Mouse (Mus musculus) neural tube, embryonic 14.5 days (tissue): ENCODE data around the gene Shld2. TPM values are rescaled to one million over a fixed set of nuclear protein-coding genes. Genes with fewer than 3 reads are reported as not detected.
A peak's percentile ranks its signal among the peaks of the same experiment; 100 is the strongest.

Experiments
- ATAC-seq: fragments of 200-750 bp; cut with Nextera tagmentation; 2 replicates; pipeline ENCODE4 v1.8.0; 2017; ENCODE audit warnings: low read depth, mild to moderate bottlenecking, moderate TSS enrichment, moderate library complexity
- H3K27ac ChIP-seq: fragments of 300-500 bp; sonication (generic); 2 replicates; pipeline ENCODE4 v1.5.1; 2014; ENCODE audit warnings: low read depth, mild to moderate bottlenecking, control low read depth, low read length, moderate library complexity, mixed read lengths
- H3K27me3 ChIP-seq: fragments of 300-500 bp; sonication (generic); 2 replicates; pipeline ENCODE4 v1.6.1; 2014; ENCODE audit warnings: low read length; ENCODE audit not compliant: control insufficient read depth, insufficient read depth
- H3K36me3 ChIP-seq: fragments of 300-500 bp; sonication (generic); 2 replicates; pipeline ENCODE4 v1.6.1; 2014; ENCODE audit warnings: low read length, mixed read lengths; ENCODE audit not compliant: control insufficient read depth, insufficient read depth
- H3K4me1 ChIP-seq: fragments of 300-500 bp; sonication (generic); 2 replicates; pipeline ENCODE4 v1.6.1; 2014; ENCODE audit warnings: low read length; ENCODE audit not compliant: control insufficient read depth, insufficient read depth
- H3K4me2 ChIP-seq: fragments of 300-500 bp; sonication (generic); 2 replicates; pipeline ENCODE4 v1.6.1; 2014; ENCODE audit warnings: mild to moderate bottlenecking, low read depth, low read length, control low read depth
- H3K4me3 ChIP-seq: fragments of 300-500 bp; sonication (generic); 2 replicates; pipeline ENCODE4 v1.5.1; 2014; ENCODE audit warnings: low read depth, low read length, control low read depth, mixed read lengths
- H3K9ac ChIP-seq: fragments of 300-500 bp; sonication (generic); replicated peaks from 2 replicates; pipeline ENCODE4 v1.6.1; 2014; ENCODE audit warnings: low read depth, mild to moderate bottlenecking, control low read depth, low read length, mixed read lengths
- H3K9me3 ChIP-seq: fragments of 300-500 bp; sonication (generic); 2 replicates; pipeline ENCODE4 v1.6.1; 2016; ENCODE audit warnings: low read length; ENCODE audit not compliant: control insufficient read depth
- WGBS: fragments of 180-500 bp; shearing (Covaris S2); extraction: QIAGEN DNeasy Blood & Tissue Kit; methylation state at CpG from one replicate; pipeline ENCODE4 v1.1.7; 2014; 5-methylcytosine and 5-hydroxymethylcytosine counted together
- polyA plus RNA-seq: library from polyadenylated mRNA; unstranded; fragments of >200 nt; fragmentation: Nextera tagmentation; extraction: Ambion mirVana; gene quantifications from 2 replicates; pipeline ENCODE4 v1.2.1, GENCODE M21; 2014

The Shld2 gene
- polyA plus RNA-seq, 1 experiment from 2014 or later: 8.0 TPM

DNA sequence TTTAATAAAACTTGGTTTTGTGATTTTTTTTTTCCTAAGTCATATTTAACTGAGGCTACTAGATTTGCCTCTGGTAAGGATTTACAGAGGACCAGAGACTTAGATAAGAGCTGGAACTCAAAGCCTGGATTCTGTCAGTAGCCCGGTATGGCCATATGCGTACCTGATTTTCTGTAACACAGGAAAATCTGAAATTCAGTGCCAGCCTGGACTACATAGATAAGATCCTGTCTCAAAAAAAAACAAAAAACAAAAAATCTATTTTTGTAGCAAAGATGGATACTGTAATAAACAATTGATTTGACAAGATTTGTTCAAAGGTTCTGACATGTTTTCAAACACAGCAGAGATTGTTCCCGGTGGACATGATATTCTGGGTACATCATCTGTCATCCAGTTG is 3.3 kb upstream of the Shld2 start:
- Histone ChIP-seq H3K4me2 (peak overlapping the region; percentile 89), H3K4me3 (peak overlapping the region; percentile 4; the same call in 1 of the 2 replicates), H3K27ac (no peak overlapping the region), H3K27me3 (no peaks in the 10 kb centered on the region), H3K9ac (no peak overlapping the region), H3K36me3 (no peaks in the 10 kb centered on the region), H3K4me1 (peaks cover 21% of the 10 kb centered on the region; the same call in 1 of the 2 replicates), H3K9me3 (no peaks in the 10 kb centered on the region)
- ATAC-seq: no peak
- WGBS: 87% methylated on average over 3 of the region's 3 CpGs

DNA sequence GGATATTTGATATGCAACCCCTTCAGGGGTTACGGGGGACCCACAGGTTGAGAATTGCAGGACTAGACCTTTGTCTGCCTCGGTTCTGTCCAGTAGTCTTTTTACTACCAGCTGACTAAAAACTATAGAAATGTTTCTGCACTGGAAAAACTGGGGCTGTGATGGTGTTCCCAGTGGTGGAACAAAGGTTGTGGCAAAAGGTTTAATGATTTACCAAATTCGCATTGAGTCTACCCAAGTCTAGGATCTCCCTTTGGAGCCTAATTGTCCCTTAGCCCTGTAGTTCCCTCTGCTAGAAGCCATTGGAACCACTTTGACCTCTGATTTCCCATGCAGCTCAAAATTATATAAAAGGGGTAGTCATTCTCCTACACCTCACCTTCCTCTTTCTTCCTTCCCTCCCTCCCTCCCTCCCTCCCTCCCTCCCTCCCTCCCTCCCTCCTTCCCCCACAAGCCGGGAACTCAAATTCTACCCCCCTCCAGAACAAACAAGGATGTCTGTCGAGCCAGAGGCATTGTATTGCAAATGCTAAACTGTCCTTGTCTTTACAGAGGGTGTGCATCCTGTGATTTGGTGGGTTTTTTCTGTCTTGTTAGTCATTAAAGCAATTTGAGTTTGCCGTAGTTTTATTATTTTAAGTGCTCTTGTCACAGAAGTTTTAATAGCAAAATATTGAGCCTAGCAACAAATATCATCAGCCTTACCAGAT is 2.2 kb upstream of the Shld2 start:
- no peaks in the 10 kb centered on the region for H3K9me3 ChIP-seq
- WGBS: 11% methylated on average over 6 of the region's 6 CpGs
- H3K27ac ChIP-seq: no peak overlapping the region
- H3K36me3 ChIP-seq: no peaks in the 10 kb centered on the region
- H3K4me3 ChIP-seq: peak overlapping the region; percentile 96
- peak overlapping the region; percentile 93 for H3K9ac ChIP-seq
- H3K27me3 ChIP-seq: no peaks in the 10 kb centered on the region
- H3K4me2 ChIP-seq: peak overlapping the region; percentile 89
- no peak for ATAC-seq
- H3K4me1 ChIP-seq: peaks cover 21% of the 10 kb centered on the region; the same call in 1 of the 2 replicates

DNA sequence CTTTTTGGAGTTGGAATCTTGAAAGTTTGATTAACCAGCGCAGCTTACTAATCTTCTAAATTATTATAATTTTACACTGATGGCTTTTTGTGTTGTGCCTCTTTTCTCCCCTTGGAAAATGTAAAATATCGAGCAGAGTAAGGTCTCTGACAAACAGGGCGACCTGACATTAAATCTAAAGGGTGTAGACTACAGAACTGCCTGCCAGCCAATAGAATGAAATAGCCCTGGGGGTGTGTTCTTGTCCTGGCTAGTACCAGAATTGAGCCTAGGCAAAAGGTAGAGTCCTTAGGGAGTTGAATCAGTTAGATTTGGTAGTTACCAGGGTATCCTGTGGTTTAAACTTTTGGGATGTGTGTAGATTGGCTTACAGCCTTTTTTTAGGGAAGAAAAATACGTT is 1.4 kb upstream of the Shld2 start:
- no peaks in the 10 kb centered on the region for H3K36me3 ChIP-seq
- H3K27ac ChIP-seq: no peak overlapping the region
- H3K4me3 ChIP-seq: peak overlapping the region; percentile 96
- no peaks in the 10 kb centered on the region for H3K9me3 ChIP-seq
- H3K4me2 ChIP-seq: peak overlapping the region; percentile 89
- 3% methylated on average over 4 of the region's 4 CpGs for WGBS
- peak overlapping the region; percentile 93 for H3K9ac ChIP-seq
- H3K27me3 ChIP-seq: no peaks in the 10 kb centered on the region
- no peak for ATAC-seq
- peaks cover 21% of the 10 kb centered on the region; the same call in 1 of the 2 replicates for H3K4me1 ChIP-seq

DNA sequence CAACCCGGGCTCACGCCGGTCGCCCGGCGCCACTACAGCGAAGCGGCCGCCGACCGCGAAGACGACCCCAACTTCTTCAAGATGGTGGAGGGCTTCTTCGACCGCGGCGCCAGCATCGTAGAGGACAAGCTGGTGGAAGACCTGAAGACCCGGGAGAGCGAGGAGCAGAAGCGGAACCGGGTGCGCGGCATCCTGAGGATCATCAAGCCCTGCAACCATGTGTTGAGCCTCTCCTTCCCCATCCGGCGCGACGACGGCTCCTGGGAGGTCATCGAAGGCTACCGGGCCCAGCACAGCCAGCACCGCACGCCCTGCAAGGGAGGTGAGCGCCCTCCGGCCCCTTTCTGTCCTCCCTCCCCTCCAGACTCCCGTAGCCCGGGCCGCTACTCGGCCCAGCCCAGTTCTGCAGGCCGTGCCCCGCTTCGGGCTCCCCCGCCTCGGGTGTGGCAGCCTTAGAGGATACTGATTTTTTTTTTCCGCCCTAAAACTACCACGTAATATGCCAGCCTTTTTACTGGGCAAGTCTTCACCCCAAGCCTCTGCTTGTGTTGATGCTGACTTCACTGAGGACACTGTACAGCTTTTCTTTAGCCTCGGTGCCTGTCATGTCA is 833 bp upstream of the Shld2 start:
- H3K9ac ChIP-seq: peak overlapping the region; percentile 93
- peak overlapping the region; percentile 89 for H3K4me2 ChIP-seq
- ATAC-seq: peak; percentile 52
- no peaks in the 10 kb centered on the region for H3K9me3 ChIP-seq
- WGBS: under 1% methylated on average over 40 of the region's 47 CpGs
- peaks cover 21% of the 10 kb centered on the region; the same call in 1 of the 2 replicates for H3K4me1 ChIP-seq
- peak overlapping the region; percentile 96 for H3K4me3 ChIP-seq
- H3K27ac ChIP-seq: peak overlapping the region; percentile 93
- no peaks in the 10 kb centered on the region for H3K36me3 ChIP-seq
- H3K27me3 ChIP-seq: no peaks in the 10 kb centered on the region

DNA sequence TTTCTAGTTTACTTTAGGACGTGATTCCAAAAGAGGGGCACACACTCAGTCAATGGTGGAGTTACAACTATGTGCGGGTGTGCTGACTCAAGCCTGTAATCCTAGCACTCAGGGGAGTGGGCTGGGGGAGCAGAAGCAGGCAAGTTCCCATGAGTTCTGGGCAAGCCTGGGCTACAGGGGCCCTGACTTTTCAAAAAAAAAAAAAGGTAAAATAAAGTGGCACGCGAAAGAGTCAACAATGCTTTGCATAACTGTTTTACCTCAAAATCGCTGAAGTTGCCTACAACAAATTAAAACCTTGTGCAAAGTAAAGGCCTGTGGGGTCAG is 423 bp downstream of the Shld2 start:
- peak overlapping the region; percentile 89 for H3K4me2 ChIP-seq
- H3K9ac ChIP-seq: peak overlapping the region; percentile 93
- no peaks in the 10 kb centered on the region for H3K27me3 ChIP-seq
- no peaks in the 10 kb centered on the region for H3K9me3 ChIP-seq
- ATAC-seq: no peak
- peaks cover 21% of the 10 kb centered on the region; the same call in 1 of the 2 replicates for H3K4me1 ChIP-seq
- peak overlapping the region; percentile 93 for H3K27ac ChIP-seq
- H3K4me3 ChIP-seq: peak overlapping the region; percentile 96
- 10% methylated on average over 5 of the region's 5 CpGs for WGBS
- no peaks in the 10 kb centered on the region for H3K36me3 ChIP-seq

DNA sequence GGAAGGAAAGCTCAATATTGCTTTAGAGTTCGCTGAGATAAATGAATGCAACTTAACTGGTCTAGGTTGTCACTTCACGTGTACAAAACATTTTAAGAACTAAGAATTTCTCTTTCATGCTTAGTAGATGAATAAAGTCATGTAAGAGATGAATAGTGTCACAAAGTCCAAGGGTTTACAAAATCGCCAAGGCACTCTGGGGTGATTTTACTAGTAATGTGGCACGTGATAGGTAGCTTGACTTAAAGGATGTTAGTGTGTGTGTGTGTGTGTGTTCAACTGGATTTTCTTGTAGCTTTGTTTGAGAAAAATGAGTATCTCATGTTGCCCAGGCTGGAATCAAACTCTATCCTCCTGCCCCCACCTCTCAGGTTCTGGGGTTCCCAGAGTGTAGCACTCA is 1.0 kb downstream of the Shld2 start:
- no peak overlapping the region for H3K9ac ChIP-seq
- H3K9me3 ChIP-seq: no peaks in the 10 kb centered on the region
- no peak overlapping the region for H3K27ac ChIP-seq
- H3K4me1 ChIP-seq: peaks cover 21% of the 10 kb centered on the region; the same call in 1 of the 2 replicates
- H3K27me3 ChIP-seq: no peaks in the 10 kb centered on the region
- ATAC-seq: no peak
- 93% methylated on average over 4 of the region's 4 CpGs for WGBS
- H3K36me3 ChIP-seq: no peaks in the 10 kb centered on the region
- H3K4me3 ChIP-seq: no peak overlapping the region
- H3K4me2 ChIP-seq: no peak overlapping the region

DNA sequence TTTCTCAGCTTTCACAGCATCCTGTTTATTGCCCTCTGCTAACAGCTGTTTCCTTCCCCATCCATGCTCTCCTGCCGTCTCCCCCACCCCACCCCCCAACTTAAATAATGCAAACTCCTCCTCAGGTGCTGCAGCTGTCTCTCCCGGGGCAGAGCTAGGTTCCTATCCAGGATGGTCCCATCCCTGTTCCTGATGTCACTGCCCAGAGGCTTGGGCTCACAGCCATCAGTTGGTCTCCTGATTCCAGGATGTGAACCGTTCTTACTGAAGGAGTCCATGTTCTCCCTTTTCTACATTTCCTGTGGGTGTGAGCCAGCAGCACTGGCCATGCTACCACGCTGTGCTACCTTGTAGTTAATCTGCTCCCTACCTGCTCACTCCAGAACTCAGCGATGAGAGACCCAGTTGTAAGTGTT is 7.0 kb downstream of the Shld2 start:
- Histone ChIP-seq H3K4me2 (no peak overlapping the region), H3K27me3 (no peaks in the 10 kb centered on the region), H3K9me3 (no peaks in the 10 kb centered on the region), H3K4me1 (no peaks in the 10 kb centered on the region), H3K4me3 (no peak overlapping the region), H3K27ac (no peak overlapping the region), H3K9ac (no peak overlapping the region), H3K36me3 (no peaks in the 10 kb centered on the region)
- WGBS: 23% methylated on average over 5 of the region's 5 CpGs
- no peak for ATAC-seq

DNA sequence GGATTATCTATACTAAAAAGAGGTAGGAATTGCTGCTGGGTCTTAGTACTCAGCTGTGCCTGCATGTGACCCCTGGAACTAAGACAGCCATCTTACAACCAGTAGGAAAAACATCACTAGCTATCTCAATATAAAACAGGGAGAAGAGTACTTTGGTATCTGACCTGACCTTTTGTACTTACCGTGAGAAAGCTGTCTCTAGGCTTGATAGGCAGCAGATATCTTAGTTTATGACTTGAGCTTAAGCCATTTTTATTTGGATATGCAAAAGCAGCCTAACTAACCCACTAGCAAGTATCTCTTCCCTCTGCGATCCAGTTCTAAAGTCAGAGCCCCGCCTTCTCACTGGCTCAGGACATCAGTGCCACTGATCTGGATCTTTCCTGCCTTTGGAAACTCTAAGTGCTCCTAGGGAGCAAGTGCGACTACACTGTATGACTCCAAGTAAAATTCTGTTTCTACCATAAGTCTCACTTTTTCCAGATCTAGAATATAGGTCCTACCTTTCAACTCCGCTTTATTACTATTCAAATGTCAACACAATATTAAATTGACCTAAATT is 7.5 kb downstream of the Shld2 start:
- no peak for ATAC-seq
- H3K9ac ChIP-seq: no peak overlapping the region
- no peaks in the 10 kb centered on the region for H3K27me3 ChIP-seq
- H3K4me3 ChIP-seq: no peak overlapping the region
- H3K27ac ChIP-seq: no peak overlapping the region
- H3K9me3 ChIP-seq: no peaks in the 10 kb centered on the region
- no peaks in the 10 kb centered on the region for H3K36me3 ChIP-seq
- 75% methylated on average over 5 of the region's 5 CpGs for WGBS
- H3K4me1 ChIP-seq: no peaks in the 10 kb centered on the region
- no peak overlapping the region for H3K4me2 ChIP-seq
